Comparison of ENCODE assay signal across 12 mouse cellular contexts in genomic region chr16:57483503-57483902, GRCm38 (mm10).
"Had no signal": no experiment of that assay in that cellular context is flagged by ENCODE, and none has a peak within 500 bp of the region (broad histone marks: within the 10 kb centered on the region; RNA-seq: fewer than 3 reads in every experiment).

No protein-coding gene starts in this region.

- H3K27me3 ChIP-seq: liver, embryonic 13.5 days; megakaryocyte, embryonic 14.5 days; midbrain, embryonic 15.5 days; neural tube, embryonic 12.5 days had no signal

- H3K4me3 ChIP-seq: left cerebral cortex, adult 2 months; liver, embryonic 13.5 days; midbrain, embryonic 15.5 days; neural tube, embryonic 12.5 days had no signal

- H3K36me3 ChIP-seq: liver, embryonic 13.5 days; midbrain, embryonic 15.5 days; neural tube, embryonic 12.5 days had no signal

- H3K27ac ChIP-seq: left cerebral cortex, adult 2 months; liver, embryonic 13.5 days; macrophage; midbrain, embryonic 15.5 days; neural tube, embryonic 12.5 days had no signal

- H3K4me1 ChIP-seq: liver, embryonic 13.5 days; midbrain, embryonic 15.5 days had no signal

- ATAC-seq: liver, postnatal 0 days; midbrain, embryonic 15.5 days had no signal

- H3K9ac ChIP-seq: liver, embryonic 13.5 days; liver, postnatal 0 days; midbrain, embryonic 15.5 days; neural tube, embryonic 12.5 days had no signal

- H3K4me2 ChIP-seq: liver, embryonic 13.5 days; midbrain, embryonic 11.5 days; midbrain, embryonic 15.5 days; neural tube, embryonic 12.5 days had no signal

- H3K9me3 ChIP-seq: liver, embryonic 13.5 days; megakaryocyte, embryonic 14.5 days; midbrain, embryonic 15.5 days; neural tube, embryonic 12.5 days had no signal

- DNase-seq: kidney, adult 9 months; kidney, postnatal 14 days; liver; liver, embryonic 13.5 days; liver, postnatal 0 days; thymus, postnatal 4 days had no signal
